Mouse (Mus musculus) ES-Bruce4 (cell line): ENCODE measurements around the gene Wdr27.

ENCODE experiments used
- CTCF ChIP-seq: IDR thresholded peaks from one replicate; pipeline ENCODE4 v1.8.1; 2011; ENCODE audit warnings: low read depth, low read length
- EP300 ChIP-seq: IDR thresholded peaks from 2 replicates; pipeline ENCODE4 v1.6.1; 2011; ENCODE audit warnings: low read depth, low read length; ENCODE audit not compliant: insufficient read depth
- POLR2A ChIP-seq: IDR thresholded peaks from one replicate; pipeline ENCODE4 v1.8.1; 2011; ENCODE audit warnings: low read length; ENCODE audit not compliant: insufficient read depth

GRCm38 (mm10) chr17:14898972-14899371 lies 44.0 kb downstream of the Wdr27 start:
- no peak for TF ChIP-seq POLR2A
- TF ChIP-seq CTCF = no peak
- no peak for TF ChIP-seq EP300
